Mouse (Mus musculus) olfactory bulb, adult 2 months (tissue): ENCODE measurements around the gene Mfrp.

Experiments used
- CTCF ChIP-seq: fragments of 200-500 bp; IDR thresholded peaks from 2 replicates; pipeline ENCODE4 v1.5.1; 2012; ENCODE audit warnings: low read depth, mild to moderate bottlenecking, low read length, moderate library complexity; ENCODE audit not compliant: insufficient read depth
- POLR2A ChIP-seq: fragments of 200-500 bp; IDR thresholded peaks from 2 replicates; pipeline ENCODE4 v1.6.1; 2012; ENCODE audit warnings: mild to moderate bottlenecking, low read depth, low read length, moderate library complexity; ENCODE audit not compliant: insufficient read depth

GRCm38 (mm10) chr9:44082266-44082665 lies 19.3 kb upstream of the Mfrp start:
- TF ChIP-seq CTCF (no peak), POLR2A (no peak)
